Mouse (Mus musculus): ENCODE measurements around the gene Fuz.
A peak's percentile ranks its signal among the peaks of the same experiment; 100 is the strongest.
"Not testable (repeated sequence)": the region's sequence is repeated elsewhere in the genome, so short reads cannot be mapped to it uniquely, and the experiment has no call there.

Gene Fuz

GRCm38 (mm10) chr7:44860576-44861428 lies 35.1 kb upstream of the Fuz start:
- DNase-seq = peak; percentile 71 to 79

DNA sequence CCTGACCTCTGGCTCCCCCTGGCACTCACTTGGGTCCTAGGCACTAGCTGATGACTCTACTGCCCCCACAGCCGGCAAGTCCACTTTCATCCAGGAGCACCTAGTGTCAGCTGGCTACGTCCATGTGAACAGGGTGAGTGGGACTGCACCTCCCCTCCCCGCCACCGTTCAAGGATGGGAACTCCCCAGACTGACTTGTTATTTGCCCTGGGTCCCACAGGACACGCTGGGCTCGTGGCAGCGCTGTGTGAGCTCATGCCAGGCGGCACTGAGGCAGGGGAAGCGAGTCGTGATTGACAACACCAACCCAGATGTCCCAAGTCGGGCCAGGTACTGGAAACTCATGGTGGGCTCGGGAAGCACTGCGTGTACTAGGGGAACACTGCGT lies 34.5 kb upstream of the Fuz start:
- DNase-seq = no peak

DNA sequence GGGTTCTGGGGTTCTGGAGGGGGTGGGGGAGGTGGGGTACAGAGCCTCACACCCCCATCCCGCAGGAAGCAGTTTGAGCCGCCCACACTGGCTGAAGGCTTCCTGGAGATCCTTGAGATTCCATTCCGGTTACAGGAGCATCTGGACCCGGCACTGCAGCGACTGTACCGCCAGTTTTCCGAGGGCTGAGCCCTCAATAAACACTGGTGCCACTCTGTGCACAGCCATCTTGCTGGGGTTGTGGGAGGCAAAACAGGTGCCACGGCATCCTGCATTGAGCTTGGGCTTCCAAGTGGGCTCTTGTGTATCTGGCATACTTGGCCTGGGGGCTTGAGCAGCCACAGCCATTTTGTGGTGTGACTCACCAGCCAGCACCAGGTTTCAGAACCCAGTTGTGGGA lies 33.4 kb upstream of the Fuz start:
- DNase-seq = no peak

- DNase-seq = no peak
Observed at GRCm38 (mm10) chr7:44863210-44863609, 32.7 kb upstream of the Fuz start.

DNA sequence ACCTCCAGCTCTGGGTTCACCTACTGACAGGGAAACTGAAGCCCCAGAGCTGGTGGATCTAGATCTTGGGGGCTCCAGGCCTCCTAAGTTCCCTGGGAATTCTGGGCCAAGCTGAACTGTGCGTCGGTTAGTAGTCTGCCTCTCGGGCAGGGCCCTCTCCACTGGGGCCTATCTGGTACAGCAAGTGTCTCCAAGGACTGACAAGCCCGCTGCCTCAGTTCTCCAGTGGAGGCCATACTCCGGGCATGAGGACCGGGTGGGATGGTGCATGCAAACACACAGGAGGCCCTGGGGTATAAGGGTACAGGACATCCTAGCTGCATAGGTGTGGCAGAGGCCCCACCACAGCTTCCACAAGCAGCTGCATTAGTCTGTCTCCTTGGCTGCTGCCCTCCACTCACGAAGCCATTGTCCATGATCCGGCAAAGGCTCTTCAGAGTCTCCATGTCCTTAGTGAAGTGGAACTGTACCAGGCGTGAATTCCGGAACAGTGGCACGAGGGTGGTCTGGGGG lies 31.8 kb upstream of the Fuz start:
- DNase-seq = peak in 1 of 2 experiments; percentile 33

DNA sequence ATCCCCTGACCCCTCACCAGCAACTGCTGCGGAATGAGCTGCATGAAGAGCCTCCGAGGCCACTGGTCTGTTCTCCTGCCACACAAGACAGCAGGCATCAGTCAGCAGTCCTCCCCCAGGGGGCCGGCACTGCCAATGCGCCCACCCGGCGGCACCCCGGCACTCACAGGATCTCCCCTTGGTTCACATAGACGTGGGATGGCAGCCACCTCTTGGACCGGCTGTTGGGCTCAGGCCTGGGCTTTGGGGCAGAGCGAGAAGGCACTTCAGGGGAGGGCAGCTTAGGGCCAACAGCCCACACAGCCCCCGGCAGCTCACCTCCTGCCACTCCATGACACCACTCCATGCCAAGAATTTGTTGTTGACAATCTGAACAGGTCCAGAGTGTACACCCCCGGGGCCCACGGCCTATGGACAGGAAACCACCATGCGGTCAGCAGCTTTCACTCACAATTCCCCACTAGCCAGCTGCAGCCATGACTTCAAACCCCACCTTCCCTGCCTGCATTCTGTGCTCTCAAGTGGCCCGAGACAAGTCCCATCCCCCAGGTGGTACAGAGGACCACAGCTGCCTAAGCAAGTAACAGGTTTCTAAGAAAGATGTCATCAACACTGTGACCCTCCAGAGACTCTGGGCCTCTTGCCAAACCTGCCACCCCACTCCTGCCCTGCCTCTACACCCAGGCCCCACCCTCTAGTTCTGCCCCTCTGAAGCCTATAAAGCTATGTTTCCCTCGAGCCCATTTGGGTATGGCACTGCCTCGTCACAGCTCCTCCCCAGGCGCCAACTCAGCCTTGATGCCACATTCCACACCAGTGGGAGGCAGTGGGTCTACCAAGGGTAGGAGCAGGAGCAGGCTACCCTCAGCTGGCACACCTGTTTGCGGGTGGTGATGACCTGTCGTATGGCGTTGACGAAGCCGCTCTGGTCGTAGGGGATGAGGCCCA lies 31.0 kb upstream of the Fuz start:
- peak in 1 of 2 experiments; percentile 48 for DNase-seq

GRCm38 (mm10) chr7:44866276-44867009 lies 29.4 kb upstream of the Fuz start:
- DNase-seq = peak; percentile 60 to 89

- DNase-seq = peak in 1 of 2 experiments; percentile 66
Observed at GRCm38 (mm10) chr7:44867010-44867702, 28.7 kb upstream of the Fuz start.

- DNase-seq = peak in 1 of 2 experiments; percentile 35
Observed at GRCm38 (mm10) chr7:44867802-44868201, 28.1 kb upstream of the Fuz start.

- peak; percentile 40 to 69 for DNase-seq
Observed at GRCm38 (mm10) chr7:44868465-44868864, 27.4 kb upstream of the Fuz start.

DNA sequence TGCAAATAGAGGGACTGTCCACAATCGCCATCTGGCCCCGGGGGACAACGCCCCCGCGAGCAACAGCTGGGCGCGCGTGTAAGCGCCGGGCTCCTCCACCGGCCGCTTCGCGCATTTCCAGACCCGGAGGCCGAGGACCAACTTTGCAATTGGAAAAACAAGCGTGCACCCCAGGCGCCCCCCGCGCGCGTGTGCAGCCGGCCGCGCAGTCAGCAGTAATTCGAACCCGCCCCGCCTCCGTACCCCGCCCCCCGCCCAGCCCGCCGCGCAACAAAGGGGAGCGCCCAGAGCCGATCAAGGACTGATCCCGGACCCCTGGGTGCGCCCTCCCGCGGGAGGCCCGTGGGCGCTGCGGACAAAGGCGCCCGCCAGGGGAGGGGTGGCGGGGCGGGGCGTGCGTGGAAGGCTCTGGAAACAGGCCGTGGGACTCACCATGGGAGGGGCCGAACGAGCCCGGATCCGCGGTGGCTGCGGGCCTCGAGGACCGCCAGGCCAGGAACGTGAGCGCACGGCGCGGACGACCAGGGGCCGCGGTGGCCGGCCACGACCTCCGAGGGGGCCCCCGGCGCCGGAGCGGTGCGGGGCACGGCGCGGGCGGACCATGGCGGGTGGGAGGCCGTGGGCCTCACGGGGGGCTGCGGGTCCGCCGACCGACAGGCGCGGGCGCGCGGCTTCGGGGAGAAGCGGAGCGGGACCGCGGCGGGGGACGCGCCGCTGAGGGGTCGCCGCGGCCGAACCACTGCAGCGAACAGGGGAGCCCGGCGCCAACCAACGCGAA lies 26.8 kb upstream of the Fuz start:
- DNase-seq = peak; percentile 70 to 87

GRCm38 (mm10) chr7:44869697-44870528 lies 26.0 kb upstream of the Fuz start, which contains the start of gene Ptov1:
Ptov1 (minus strand) TSS chr7:44869788.
- peak; percentile 93 to 97 for DNase-seq

DNA sequence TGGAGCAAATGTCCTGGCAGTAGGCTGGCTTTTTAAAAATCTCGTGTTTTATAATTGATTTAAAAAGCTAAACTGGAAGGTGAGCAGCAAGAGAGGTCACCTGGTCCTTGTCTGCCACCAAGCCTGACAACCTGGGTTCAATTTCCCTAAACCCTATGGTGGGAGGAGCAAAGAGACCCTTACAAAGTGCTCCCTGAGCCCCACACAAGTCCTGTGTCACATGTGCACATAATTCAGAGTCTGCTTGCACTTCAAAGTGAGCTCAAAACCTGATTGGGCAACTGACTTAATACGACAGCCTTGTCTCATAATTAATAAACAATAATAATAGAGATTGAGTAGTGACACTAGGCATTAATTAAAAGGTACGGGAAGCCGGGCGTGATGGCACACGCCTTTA lies 25.3 kb upstream of the Fuz start:
- DNase-seq = no peak

DNA sequence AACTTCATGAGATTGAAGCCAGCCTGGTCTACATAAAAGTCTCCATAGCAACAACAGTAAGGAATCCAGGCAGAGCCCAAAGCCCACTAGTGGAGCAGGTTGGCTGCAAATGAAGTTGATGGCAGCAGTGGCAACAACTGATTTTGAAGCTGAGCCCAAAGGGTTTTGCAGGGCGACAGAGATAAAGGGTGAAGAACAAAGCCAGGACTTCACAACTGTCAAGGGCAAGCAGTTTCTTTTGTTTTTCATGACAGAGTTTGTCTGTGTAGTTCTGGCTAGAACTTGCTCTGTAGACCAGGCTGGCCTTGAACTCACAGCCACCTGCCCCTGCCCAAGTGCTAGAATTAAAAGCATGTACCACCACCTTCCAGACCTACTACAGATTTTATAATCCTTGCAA lies 24.7 kb upstream of the Fuz start:
- DNase-seq = no peak

GRCm38 (mm10) chr7:44871774-44872173 lies 24.1 kb upstream of the Fuz start:
- not testable (repeated sequence) for DNase-seq

- no peak for DNase-seq
Observed at GRCm38 (mm10) chr7:44877833-44878232, 18.0 kb upstream of the Fuz start.

DNA sequence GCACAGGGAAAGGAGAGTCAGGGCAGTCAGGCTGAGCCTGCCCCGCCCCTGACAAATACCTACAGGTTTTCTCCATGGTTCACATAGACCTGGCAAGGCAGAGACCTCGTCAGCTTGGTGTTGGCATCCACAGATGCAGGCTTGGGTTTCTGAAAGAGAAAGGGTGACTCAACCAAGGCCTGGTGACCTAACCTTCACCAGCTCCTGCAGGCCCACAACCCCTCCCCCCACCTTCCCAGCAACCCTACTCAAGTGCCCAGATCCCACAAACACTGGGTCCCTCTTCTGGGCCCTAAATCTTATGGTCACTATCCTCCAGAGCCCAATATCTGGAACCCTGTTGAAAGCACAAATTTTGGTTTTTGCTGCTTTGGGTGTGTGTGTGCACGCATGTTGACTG lies 12.8 kb upstream of the Fuz start:
- DNase-seq = no peak

DNA sequence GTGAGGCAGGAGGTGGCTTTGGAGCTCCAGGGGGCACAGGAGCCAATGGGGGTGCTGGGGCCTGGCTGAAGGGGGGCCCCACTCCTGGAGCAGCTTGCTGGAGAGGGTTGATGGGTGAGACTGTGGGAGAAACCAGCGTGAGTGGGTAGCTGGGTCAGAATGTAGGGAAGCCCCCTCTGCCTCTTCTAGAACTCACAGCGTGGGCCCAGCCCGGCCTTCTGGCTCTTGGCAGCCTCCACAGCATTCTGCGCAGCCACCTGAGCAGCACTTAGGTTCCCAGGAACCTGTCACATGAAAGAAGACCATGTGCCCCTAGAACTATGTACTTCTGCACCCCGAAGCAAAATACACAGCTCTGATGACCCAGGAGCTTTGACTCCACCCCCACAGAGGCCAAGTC lies 11.2 kb upstream of the Fuz start:
- DNase-seq = no peak

DNA sequence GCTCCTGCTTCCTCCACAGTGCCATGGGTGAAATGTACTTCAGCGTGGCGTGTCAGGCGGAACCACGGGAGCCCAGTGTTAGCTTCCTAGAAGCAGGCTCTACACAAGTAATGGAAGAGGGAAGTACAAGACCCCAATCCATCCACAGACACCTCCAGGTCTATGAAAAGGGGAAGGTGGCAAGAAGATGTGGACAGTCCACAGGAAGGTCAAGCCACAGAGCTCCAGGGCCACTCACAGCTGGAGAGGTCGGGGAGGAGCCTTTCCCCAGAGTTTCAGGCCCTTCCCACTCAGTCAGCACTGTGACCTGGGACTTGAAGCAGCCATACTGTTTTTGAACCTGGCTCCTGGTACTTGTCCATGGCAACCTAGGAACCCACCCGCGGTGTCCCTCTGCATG lies 8.9 kb upstream of the Fuz start:
- DNase-seq = no peak

Data from kidney, postnatal 25 days (tissue).